Mouse (Mus musculus): Measurements from ENCODE around the gene Tenm2.

Tenm2 gene

DNA sequence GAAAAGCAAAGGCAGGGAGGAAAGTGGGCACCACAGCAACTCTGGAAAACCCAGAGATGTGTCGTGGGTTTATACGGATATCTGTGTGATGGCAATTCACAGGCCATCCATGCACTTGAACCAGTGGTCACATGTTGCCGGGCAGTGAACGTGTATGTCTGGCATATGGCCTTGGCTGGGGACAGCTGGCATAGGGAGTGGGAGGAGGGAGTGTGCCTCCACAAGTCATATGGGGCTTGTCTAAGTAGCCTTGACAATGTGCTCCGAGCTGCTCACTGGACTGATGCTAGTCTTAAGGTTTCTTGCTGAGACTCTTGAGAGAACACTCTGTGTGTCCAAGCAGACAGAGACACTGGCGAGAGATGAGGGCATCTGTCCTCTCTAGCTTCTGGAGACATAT lies 743.5 kb downstream of the Tenm2 start:
- no peak for DNase-seq (ENCODE audit: extremely low read depth, low read depth, low spot score)

DNA sequence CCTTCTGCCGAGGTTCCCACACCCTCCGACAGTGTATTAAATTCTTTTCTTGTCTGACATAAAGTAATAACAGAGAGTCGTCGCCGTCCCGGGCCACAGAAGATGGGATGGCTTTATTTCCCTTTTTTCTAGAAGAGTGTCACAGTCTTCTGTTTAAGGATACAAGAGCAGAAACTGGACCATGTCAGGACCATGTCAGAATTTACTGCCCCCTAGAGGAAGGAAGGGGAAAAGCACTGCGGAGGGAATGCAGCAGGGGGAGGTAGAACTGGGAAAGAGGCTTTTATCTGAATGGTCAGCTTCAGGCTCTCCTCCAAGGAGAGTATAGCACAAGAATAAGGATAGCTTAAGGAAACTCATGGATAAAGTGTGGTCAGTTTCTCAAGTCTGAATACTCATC lies 745.7 kb downstream of the Tenm2 start:
- DNase-seq (ENCODE audit: extremely low read depth, low read depth, low spot score), result no peak

DNA sequence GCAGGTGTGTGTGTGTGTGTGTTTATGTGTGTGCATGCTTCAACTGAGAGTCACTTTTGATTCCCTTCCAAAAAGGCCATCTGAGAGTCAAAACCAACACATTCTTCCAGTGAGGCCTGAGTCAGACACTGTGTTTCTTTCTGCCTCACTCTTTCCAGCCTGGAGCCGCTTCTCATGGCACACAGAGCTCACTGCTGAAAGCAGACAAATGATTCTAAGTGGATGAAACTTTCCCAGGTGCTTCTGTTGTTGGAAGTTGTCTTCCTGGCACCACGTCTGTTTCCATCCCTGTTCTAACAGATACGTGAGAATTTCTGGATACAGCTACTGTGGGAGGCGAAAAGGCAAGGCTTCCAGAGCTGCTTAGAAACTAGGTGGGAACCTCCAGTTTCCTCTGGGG lies 747.1 kb downstream of the Tenm2 start:
- no peak for DNase-seq (ENCODE audit: extremely low read depth, low read depth, low spot score)

DNA sequence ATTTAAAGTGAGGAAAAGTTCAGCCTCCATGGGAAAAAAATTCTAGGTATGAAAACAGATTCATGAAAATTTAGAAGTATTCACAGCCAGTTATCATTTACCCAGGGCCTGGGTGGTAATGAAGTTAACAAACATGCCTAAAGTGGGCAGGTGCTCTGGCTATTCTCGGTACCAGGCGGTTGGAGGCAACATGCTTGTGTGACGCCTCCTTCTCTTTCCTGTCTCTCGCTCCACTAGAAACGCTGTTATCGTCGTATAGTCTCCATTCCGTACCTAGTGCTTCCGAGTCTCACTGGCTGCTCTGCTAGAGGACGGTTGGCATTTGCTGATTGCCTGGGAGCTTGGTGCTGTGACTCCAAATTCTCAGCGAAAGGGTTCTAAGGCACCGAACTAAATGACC lies 749.7 kb downstream of the Tenm2 start:
- no peak for DNase-seq (ENCODE audit: extremely low read depth, low read depth, low spot score)

DNA sequence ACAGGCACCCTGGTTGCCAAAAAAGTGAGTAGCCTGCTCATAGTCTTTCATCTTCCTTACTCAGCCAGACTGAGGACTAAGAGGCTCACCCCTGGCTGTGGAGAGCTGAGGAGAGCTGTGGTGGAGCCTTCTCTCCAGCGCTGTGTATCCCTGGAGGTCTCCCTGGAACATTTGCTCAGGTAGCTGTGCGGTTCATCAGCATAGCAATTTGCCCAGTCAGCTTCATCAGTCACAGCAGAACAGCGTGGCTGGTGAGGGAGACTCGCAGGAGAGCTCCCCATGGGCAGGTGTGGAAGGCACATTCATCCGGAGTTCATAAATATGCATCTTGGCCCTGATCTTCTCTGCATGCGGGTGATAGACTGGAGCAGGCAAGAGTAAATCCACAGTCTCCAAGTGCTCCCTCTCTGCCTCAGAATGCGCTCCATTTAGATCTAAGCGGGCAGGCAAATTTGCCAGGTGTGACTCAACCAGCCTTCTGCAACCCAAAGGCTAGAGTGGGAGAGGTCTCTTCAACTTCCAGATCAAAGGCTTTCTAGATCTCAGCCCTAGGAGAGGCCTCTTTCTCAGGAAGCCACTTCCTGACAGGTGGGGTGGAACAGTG lies 751.2 kb downstream of the Tenm2 start:
- DNase-seq (ENCODE audit: extremely low read depth, low read depth, low spot score), result no peak

DNA sequence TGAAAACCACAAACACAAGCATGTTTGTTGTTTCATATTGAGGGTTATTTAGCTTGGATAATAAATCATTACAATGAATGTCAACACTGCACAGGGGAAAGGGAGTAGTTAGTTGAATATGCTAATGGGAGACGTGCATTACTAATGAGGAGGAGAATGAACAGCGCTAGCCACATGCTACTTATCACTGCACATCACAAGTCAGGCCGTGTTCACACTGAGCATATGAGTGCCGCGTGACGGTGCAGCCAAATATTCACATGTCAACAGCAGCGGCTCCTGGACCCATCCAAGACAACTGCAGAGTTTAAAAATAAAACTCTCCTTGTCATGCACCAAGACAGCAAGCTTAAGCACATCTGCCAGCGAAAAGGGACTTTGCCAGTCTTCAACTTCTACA lies 753.6 kb downstream of the Tenm2 start:
- DNase-seq (ENCODE audit: extremely low read depth, low read depth, low spot score), result no peak

DNA sequence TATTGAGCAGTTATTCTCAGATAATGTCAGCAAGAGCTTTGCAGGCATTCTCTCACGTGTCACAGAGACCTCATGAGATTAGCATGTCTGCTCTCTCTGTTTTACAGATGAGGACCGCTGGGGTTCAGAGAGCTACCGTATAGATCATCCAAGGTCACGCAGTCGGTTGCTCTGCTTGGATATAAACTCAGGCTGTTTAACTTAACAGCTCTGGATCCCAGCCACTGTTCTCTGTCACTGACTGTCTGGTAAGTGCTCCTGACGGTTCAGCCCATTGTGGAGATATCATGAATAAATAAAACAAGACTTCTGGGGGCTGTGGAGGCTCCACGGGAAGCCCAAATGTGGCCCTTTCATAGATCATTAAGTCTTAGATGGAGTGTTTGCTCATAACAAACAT lies 754.2 kb downstream of the Tenm2 start:
- DNase-seq (ENCODE audit: extremely low read depth, low read depth, low spot score), result no peak

DNA sequence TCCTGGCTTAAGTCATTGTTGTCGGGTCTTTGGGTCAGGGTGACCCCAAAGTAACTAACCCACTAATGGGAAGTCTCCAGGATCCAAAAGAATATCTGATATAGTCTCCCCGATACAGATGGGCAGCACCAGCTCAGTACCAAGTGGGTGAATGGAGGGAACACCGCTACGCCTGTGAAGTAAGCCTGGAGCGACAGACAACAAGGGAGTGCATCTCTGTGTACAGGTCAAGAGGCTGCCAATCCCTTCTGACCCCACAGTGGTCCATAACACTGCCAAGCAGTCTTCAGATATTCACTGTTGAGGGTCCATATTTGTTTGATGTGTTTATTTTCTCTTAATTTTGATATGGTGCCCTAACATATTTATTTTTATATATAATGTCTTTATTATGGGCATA lies 754.7 kb downstream of the Tenm2 start:
- DNase-seq (ENCODE audit: extremely low read depth, low read depth, low spot score), result no peak

DNA sequence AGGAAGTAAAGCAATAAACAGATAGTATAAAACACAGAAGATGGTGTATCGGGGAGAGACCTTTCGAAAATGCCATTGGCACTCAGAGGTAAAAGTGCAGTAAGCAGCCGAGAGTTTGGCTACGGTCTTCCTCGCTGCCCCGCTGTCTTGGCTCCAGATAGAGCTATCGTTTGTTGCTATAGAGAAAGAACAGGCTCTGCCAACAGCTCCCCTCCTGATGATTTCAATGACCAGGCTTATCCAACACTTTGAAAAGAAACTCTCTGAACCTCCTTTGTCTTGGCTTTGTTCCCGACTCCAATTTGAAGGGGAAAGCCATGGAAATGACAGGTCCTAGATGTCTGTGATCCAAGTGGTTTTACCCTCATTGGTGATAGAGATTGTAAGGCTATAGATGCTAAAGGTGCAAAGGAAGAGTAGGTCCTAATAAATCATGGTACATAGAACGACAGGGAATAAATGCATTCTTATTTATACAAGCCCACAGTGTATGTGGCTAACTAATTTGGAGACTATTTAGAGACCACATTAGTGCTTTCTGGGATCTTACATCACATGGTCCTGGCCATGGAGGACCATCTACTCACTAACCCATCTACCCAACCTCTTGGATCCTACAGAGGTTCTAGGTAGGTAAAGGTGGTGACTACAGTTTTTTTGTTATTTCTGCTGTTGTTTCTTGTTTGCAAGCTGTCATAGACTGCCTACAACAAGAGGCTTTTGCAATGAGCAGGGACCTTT lies 765.8 kb downstream of the Tenm2 start:
- DNase-seq (ENCODE audit: extremely low read depth, low read depth, low spot score), result no peak

DNA sequence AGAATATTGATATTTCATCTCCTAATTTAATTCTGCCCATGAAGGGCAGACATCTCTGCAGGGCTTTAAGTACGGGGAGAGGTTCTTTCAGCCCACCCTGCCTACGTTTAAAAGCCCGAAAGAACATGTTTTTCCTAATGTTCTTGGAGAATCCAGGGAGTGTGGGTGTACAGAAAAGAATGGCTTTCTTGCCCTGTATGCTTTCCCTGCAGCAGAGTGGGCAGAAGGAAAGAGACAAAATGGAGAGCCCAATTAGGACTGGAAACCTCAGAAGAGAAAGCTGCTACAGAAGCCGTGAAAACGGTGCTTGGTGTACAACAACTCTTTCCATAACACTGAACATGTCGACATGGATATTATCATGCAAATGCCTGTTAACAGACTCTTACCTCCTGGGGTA lies 777.3 kb downstream of the Tenm2 start:
- no peak for DNase-seq (ENCODE audit: extremely low read depth, low read depth, low spot score)

DNA sequence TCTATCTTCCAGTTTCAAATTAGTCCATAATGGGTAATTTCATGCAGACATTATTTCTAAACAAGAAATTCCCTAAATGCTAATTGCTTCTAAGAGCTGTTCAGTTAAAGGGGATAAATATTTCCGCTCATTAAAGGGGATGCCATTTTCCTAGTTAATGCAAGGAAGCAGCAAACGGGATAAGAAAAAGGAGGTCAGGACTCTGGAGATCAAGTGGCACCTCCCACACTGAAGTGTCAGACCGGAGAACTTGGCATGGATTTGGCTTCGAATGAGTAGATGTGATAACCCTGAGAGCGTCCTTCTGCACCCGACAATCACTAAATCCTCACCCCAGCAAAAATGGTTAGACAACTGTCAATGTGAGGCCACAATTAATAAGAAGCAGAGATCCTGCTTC lies 781.7 kb downstream of the Tenm2 start:
- no peak for DNase-seq (ENCODE audit: extremely low read depth, low read depth, low spot score)

DNA sequence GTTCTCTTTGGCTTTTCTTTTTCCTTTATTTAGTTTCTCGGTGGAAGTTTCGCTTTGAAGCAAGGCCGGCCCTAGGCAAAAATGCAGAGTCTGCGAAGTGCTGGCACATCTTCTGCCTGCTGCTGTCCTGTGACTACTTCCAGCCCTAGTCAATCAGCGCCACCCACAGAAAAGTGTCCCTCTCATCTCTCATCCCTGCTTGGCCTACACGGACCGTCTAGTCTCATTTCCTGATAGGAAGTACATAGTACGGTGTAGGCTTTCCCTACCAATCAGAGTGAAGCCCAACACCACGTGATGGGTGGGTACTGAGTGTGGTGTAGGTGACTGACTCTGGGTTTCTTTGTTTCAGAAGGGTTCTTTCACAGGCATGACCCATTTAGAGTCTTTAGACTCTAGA lies 783.3 kb downstream of the Tenm2 start:
- DNase-seq (ENCODE audit: extremely low read depth, low read depth, low spot score), result no peak

DNA sequence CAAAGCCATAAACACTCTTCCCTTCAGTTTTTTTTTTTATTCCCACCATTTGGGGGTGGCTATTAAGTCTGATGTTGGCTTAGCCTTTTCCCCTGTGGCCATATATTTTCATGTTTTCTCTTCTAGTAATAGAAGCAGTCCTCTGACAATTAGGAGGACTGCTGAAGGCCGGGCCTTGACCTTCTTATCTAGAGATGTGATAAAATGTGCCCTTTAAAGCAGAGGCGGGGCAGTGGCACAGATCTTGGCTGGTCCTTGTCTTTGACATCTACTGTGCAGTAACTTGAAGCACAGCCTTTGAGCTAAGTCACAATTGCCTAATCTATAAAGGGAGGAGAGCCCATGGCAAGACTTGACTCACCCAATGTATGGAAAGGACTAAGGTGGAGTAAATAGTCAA lies 789.4 kb downstream of the Tenm2 start:
- DNase-seq (ENCODE audit: extremely low read depth, low read depth, low spot score), result no peak

DNA sequence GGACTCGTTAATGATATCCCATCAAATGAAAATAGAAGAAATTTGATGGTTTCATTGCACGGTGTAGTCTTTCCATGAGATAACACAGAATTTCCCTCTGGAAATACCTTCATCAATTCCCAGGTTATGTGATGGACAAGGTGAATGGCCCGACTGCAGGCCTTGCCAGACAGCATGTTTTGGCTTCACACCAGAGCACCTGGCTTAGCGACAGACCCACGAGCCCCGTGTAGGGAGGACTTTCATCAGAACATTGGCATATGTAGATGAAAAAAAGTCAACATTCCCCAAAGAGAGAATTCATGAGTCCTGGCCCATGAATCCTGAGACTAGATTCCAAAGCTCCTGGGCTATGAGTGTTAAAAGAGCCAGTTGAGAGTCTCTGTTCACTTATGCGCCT lies 791.9 kb downstream of the Tenm2 start:
- no peak for DNase-seq (ENCODE audit: extremely low read depth, low read depth, low spot score)

DNA sequence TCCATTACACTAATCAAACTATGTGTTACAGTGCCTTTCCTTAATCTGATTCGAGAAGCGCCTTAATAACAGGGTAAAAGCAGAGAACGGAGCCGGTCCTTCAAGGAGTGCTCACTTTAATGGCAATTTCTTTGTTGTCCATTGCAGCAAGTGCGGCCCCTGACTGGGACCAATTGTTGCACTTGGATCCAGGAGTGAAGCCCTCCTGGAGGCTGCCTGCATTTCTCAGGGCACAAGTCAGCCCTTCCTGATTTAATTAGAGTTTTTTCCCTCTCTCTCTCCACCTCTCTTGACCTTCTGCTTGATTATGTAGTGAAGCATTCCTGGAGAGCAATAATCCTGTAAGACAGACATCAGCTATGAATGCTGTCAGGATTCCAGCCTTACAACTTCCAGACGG lies 794.0 kb downstream of the Tenm2 start:
- DNase-seq (ENCODE audit: extremely low read depth, low read depth, low spot score), result no peak

DNA sequence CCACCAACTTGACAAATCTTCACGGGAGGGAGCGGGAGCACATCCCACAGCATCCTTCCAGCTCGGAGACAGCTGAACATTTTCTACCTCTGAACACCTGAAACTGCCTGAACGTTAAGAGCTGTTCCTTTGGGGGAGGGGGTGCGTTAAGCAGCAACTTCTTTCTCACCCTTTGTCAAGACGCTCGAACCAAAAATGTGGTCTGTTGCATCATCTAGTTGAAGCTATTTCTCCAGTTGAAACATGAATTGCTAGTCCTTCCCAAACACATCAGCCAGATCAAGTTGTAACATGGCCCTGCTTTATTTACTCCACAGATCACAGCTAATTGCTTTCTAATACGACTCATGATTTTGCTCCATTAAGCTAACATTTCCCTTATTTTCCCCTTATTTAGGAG lies 799.5 kb downstream of the Tenm2 start:
- peak; percentile 67 for DNase-seq (ENCODE audit: extremely low read depth, low read depth, low spot score)

DNA sequence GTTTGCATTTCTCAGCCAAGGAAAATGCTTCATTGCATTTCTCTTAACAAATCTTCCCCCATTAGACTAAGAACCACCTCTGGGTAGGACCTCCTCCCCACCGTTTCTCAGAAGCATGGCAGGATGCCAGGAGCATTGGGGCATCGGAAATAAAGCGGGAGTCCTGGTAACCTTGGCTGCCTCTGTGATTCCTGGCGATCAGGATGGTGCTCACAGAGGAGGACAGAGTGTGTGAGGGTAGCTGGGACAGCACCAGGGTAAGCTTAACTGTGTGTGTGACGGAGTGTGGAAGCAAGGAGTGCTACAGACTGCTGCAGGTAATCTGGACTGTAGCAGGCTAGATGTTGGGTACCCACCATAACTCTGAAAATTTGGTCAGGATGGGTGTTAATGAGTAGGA lies 806.8 kb downstream of the Tenm2 start:
- DNase-seq (ENCODE audit: extremely low read depth, low read depth, low spot score), result no peak

DNA sequence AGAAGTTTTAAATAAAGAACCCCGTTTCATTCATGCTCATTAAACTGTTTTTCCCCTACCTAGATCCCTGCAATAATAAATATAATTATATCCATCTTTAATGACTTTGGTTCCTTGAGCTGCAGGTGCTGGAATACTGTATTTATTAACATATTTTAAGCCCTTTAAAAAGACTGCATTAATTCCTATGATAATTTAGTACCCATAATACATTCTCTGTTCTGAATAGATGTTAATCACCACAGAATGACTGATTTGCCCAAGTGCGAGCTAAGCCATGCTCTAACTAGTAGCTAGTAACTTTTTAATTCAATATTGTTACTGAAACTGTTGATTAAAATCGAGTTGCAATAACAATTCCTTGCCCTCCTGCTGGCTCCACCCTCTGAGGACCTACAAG lies 810.8 kb downstream of the Tenm2 start:
- no peak for DNase-seq (ENCODE audit: extremely low read depth, low read depth, low spot score)

DNA sequence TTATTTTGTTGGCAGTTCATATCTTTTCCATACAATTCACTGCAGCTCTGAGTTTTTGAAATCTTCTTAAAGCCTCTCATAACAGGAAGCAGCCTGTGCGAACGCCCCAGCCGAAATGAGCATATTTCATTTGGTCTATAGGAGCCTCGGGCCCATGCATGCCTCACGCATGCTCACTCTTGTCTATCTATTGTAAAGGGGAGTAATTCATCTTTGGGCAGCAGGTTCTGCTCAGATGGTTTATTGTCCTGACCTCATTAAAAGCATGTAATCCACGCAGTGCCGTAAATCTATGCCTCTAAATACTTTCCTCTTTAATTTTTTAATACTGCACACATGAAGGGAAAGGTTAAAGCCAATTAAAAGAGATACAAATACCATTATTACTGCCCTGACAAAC lies 815.7 kb downstream of the Tenm2 start:
- DNase-seq (ENCODE audit: extremely low read depth, low read depth, low spot score), result no peak

DNA sequence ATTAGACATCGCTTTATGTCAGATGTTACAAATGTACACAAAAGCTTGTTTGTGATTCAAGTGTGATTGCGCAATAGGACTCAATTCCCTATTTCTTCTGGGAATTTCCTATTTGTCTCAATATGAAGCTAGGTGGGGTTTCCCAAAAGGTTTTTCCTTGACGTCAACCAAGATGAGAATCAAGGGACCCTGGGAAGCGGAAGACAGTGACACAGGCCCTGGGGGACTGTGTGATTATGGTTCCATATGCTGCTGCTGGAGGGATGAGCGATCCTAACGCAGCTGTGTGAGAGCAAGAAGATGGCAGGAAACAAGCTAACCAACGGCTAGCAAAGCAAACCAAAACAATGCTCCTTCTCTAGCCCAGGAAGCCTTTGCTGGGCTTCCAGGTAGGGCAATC lies 820.5 kb downstream of the Tenm2 start:
- no peak for DNase-seq (ENCODE audit: extremely low read depth, low read depth, low spot score)

DNA sequence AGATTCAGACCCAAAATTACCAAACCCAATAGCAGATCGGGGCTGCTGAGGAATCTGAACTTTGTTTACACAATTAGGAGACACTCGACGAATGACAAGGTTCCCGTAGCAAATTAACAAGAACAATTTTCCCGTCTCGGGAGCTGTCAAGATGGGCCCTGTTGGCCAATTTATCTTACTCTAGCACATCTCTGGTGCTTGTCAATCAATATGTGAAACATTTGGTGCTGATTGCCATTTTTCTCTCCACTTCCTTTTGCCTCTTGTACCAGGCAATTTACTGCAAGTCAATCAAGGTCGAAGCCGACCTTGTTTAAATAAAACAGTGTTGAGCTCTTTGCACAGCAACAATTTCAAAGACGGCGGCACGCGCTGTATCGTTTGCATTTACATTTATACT lies 824.9 kb downstream of the Tenm2 start:
- DNase-seq (ENCODE audit: extremely low read depth, low read depth, low spot score), result no peak

DNA sequence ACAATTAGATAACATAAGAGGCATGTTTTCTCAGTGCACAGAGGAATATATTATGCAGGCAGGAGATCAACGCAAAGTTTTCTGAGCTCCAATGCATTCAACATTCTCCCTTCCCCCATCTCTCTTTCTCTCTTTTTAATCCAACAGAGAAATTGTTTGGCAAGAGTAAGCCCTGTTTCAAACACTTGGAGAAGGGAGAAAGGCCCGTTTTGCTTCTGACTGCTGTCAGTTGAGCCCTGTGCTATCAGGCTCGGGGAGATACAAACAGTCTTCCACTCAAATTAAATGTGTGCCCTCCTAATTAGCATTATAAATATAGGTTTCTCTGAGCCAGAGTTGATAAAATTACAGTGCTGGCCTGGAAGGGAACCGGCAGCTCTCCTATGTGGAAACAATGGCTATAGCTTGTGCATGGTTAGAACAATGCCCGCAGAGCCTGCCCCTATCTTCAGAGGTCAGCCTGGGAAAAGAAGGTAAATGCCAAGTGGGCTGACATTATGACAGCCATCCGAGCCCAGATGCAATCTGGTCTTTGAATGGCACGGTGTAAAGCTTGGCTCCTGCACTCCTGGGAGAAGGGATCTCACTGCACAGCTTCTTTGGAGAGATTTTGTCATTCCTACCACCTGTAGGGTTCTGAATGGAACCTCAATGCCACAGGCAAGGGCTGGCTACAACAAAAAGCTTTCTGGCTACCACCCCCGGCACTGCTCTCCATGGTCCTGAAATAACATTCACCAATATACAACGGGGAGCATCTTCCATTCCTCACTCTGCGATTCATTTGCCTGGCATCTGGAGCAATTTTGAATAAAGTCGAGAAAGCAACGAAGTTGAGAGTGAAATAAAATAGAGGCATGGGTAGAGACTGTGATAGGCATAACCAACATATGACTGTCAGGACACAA lies 839.7 kb downstream of the Tenm2 start:
- DNase-seq (ENCODE audit: extremely low read depth, low read depth, low spot score), result no peak

Data from fat pad, adult 2 months (tissue).